Mouse (Mus musculus): ENCODE measurements around the gene Miga2. TPM values are rescaled to one million over a fixed set of nuclear protein-coding genes. Genes with fewer than 3 reads are reported as not detected.

Gene Miga2
- polyA plus RNA-seq, 1 experiment from 2014 or later = 26.3 TPM

GRCm38 (mm10) chr2:30355861-30356260 lies 8.2 kb upstream of the Miga2 start:
- H3K27me3 ChIP-seq (ENCODE audit: control insufficient read depth, insufficient read depth, low read length) = no peaks in the 10 kb centered on the region
- H3K27ac ChIP-seq (ENCODE audit: low read depth, low read length) = no peak overlapping the region
- DNase-seq (ENCODE audit: low spot score) = no peak
- H3K4me2 ChIP-seq (ENCODE audit: low read depth, low read length, severe bottlenecking) = no peak overlapping the region
- no peaks in the 10 kb centered on the region for H3K36me3 ChIP-seq (ENCODE audit: control insufficient read depth, insufficient read depth, low read length)
- no peak for ATAC-seq (replicated peaks; ENCODE audit: low FRiP score)
- H3K4me3 ChIP-seq (ENCODE audit: low read depth, low read length) = no peak overlapping the region
- no peak overlapping the region for H3K9ac ChIP-seq (ENCODE audit: low read length)
- H3K9me3 ChIP-seq (ENCODE audit: control insufficient read depth, low read length) = no peaks in the 10 kb centered on the region
- H3K4me1 ChIP-seq (replicated peaks; ENCODE audit: control insufficient read depth, insufficient read depth, low read length) = peaks cover 10% of the 10 kb centered on the region
- WGBS = 74% methylated on average over 4 of the region's 4 CpGs

GRCm38 (mm10) chr2:30356266-30356665 lies 7.8 kb upstream of the Miga2 start:
- Histone ChIP-seq H3K27me3 (ENCODE audit: control insufficient read depth, insufficient read depth, low read length) (no peaks in the 10 kb centered on the region), H3K9ac (ENCODE audit: low read length) (no peak overlapping the region), H3K27ac (ENCODE audit: low read depth, low read length) (no peak overlapping the region), H3K4me1 (replicated peaks; ENCODE audit: control insufficient read depth, insufficient read depth, low read length) (peaks cover 10% of the 10 kb centered on the region), H3K36me3 (ENCODE audit: control insufficient read depth, insufficient read depth, low read length) (no peaks in the 10 kb centered on the region), H3K4me2 (ENCODE audit: low read depth, low read length, severe bottlenecking) (no peak overlapping the region), H3K4me3 (ENCODE audit: low read depth, low read length) (no peak overlapping the region), H3K9me3 (ENCODE audit: control insufficient read depth, low read length) (no peaks in the 10 kb centered on the region)
- DNase-seq (ENCODE audit: low spot score) (no peak), ATAC-seq (replicated peaks; ENCODE audit: low FRiP score) (no peak)
- 65% methylated on average over 4 of the region's 4 CpGs for WGBS

- Histone ChIP-seq H3K27me3 (ENCODE audit: control insufficient read depth, insufficient read depth, low read length) (no peaks in the 10 kb centered on the region), H3K4me3 (ENCODE audit: low read depth, low read length) (no peak overlapping the region), H3K9ac (ENCODE audit: low read length) (no peak overlapping the region), H3K4me1 (replicated peaks; ENCODE audit: control insufficient read depth, insufficient read depth, low read length) (peaks cover 10% of the 10 kb centered on the region), H3K9me3 (ENCODE audit: control insufficient read depth, low read length) (no peaks in the 10 kb centered on the region), H3K27ac (ENCODE audit: low read depth, low read length) (no peak overlapping the region), H3K4me2 (ENCODE audit: low read depth, low read length, severe bottlenecking) (no peak overlapping the region), H3K36me3 (ENCODE audit: control insufficient read depth, insufficient read depth, low read length) (no peaks in the 10 kb centered on the region)
- DNase-seq (ENCODE audit: low spot score) (no peak), ATAC-seq (replicated peaks; ENCODE audit: low FRiP score) (no peak)
- WGBS = 65% methylated on average over 9 of the region's 9 CpGs
Measured at GRCm38 (mm10) chr2:30356906-30357305, 7.1 kb upstream of the Miga2 start.

GRCm38 (mm10) chr2:30357552-30358510 lies 6.2 kb upstream of the Miga2 start:
- no peaks in the 10 kb centered on the region for H3K36me3 ChIP-seq (ENCODE audit: control insufficient read depth, insufficient read depth, low read length)
- H3K4me2 ChIP-seq (ENCODE audit: low read depth, low read length, severe bottlenecking) = peak overlapping the region; percentile 90
- no peak for DNase-seq (ENCODE audit: low spot score)
- peak overlapping the region; percentile 66 for H3K4me3 ChIP-seq (ENCODE audit: low read depth, low read length)
- peaks cover 3% of the 10 kb centered on the region; the same call in 1 of the 2 replicates for H3K9me3 ChIP-seq (ENCODE audit: control insufficient read depth, low read length)
- H3K9ac ChIP-seq (ENCODE audit: low read length) = peak overlapping the region; percentile 80
- no peaks in the 10 kb centered on the region for H3K27me3 ChIP-seq (ENCODE audit: control insufficient read depth, insufficient read depth, low read length)
- no peak overlapping the region for H3K27ac ChIP-seq (ENCODE audit: low read depth, low read length)
- H3K4me1 ChIP-seq (replicated peaks; ENCODE audit: control insufficient read depth, insufficient read depth, low read length) = peaks cover 10% of the 10 kb centered on the region
- ATAC-seq (replicated peaks; ENCODE audit: low FRiP score) = no peak
- WGBS = 69% methylated on average over 8 of the region's 8 CpGs

- peak; percentile 92 for DNase-seq (ENCODE audit: low spot score)
- Histone ChIP-seq H3K9ac (ENCODE audit: low read length) (peak within 1 kb of the TSS; percentile 80), H3K4me1 (replicated peaks; ENCODE audit: control insufficient read depth, insufficient read depth, low read length) (peaks cover 10% of the 10 kb centered on the region), H3K9me3 (ENCODE audit: control insufficient read depth, low read length) (peaks cover 4% of the 10 kb centered on the region; the same call in 1 of the 2 replicates), H3K27me3 (ENCODE audit: control insufficient read depth, insufficient read depth, low read length) (no peaks in the 10 kb centered on the region), H3K36me3 (ENCODE audit: control insufficient read depth, insufficient read depth, low read length) (no peaks in the 10 kb centered on the region), H3K4me3 (ENCODE audit: low read depth, low read length) (peak within 1 kb of the TSS; percentile 66), H3K27ac (ENCODE audit: low read depth, low read length) (no peak within 1 kb of the TSS), H3K4me2 (ENCODE audit: low read depth, low read length, severe bottlenecking) (peak within 1 kb of the TSS; percentile 90)
- 3% methylated on average over 73 of the region's 73 CpGs for WGBS
- ATAC-seq (replicated peaks; ENCODE audit: low FRiP score) = peak; percentile 79
Measured at GRCm38 (mm10) chr2:30358533-30359531, 5.2 kb upstream of the Miga2 start, which contains the start of gene Sh3glb2. Sh3glb2 (minus strand) TSS chr2:30359337.

GRCm38 (mm10) chr2:30360626-30361025 lies 3.4 kb upstream of the Miga2 start:
- ATAC-seq (replicated peaks; ENCODE audit: low FRiP score) (no peak), DNase-seq (ENCODE audit: low spot score) (no peak)
- 78% methylated on average over 10 of the region's 10 CpGs for WGBS
- Histone ChIP-seq H3K9me3 (ENCODE audit: control insufficient read depth, low read length) (peaks cover 4% of the 10 kb centered on the region; the same call in 1 of the 2 replicates), H3K4me1 (replicated peaks; ENCODE audit: control insufficient read depth, insufficient read depth, low read length) (peaks cover 18% of the 10 kb centered on the region), H3K4me2 (ENCODE audit: low read depth, low read length, severe bottlenecking) (no peak overlapping the region), H3K27me3 (ENCODE audit: control insufficient read depth, insufficient read depth, low read length) (no peaks in the 10 kb centered on the region), H3K4me3 (ENCODE audit: low read depth, low read length) (no peak overlapping the region), H3K36me3 (ENCODE audit: control insufficient read depth, insufficient read depth, low read length) (no peaks in the 10 kb centered on the region), H3K27ac (ENCODE audit: low read depth, low read length) (no peak overlapping the region), H3K9ac (ENCODE audit: low read length) (no peak overlapping the region)

- whole genome bisulfite sequencing = 79% methylated on average over 5 of the region's 5 CpGs
- Histone ChIP-seq H3K27ac (ENCODE audit: low read depth, low read length) (no peak overlapping the region), H3K4me1 (replicated peaks; ENCODE audit: control insufficient read depth, insufficient read depth, low read length) (peaks cover 15% of the 10 kb centered on the region), H3K27me3 (ENCODE audit: control insufficient read depth, insufficient read depth, low read length) (no peaks in the 10 kb centered on the region), H3K9ac (ENCODE audit: low read length) (no peak overlapping the region), H3K4me2 (ENCODE audit: low read depth, low read length, severe bottlenecking) (no peak overlapping the region), H3K4me3 (ENCODE audit: low read depth, low read length) (no peak overlapping the region), H3K9me3 (ENCODE audit: control insufficient read depth, low read length) (peaks cover 4% of the 10 kb centered on the region; the same call in 1 of the 2 replicates), H3K36me3 (ENCODE audit: control insufficient read depth, insufficient read depth, low read length) (no peaks in the 10 kb centered on the region)
- ATAC-seq (replicated peaks; ENCODE audit: low FRiP score) = no peak
- DNase-seq (ENCODE audit: low spot score) = no peak
Measured at GRCm38 (mm10) chr2:30362865-30363264, 1.2 kb upstream of the Miga2 start.

Data from forebrain, embryonic 11.5 days (tissue).